Mouse (Mus musculus): ENCODE measurements around the gene Nr2c1. TPM values are rescaled to one million over a fixed set of nuclear protein-coding genes. Genes with fewer than 3 reads are reported as not detected.

The Nr2c1 gene
- polyA plus RNA-seq, 1 experiment: 5.2 TPM

GRCm38 (mm10) chr10:94133081-94133480, 14.7 kb upstream of the Nr2c1 start:
- Histone ChIP-seq H3K4me3 (ENCODE audit: insufficient read depth, poor library complexity, severe bottlenecking) (no peak overlapping the region), H3K79me2 (ENCODE audit: control insufficient read depth, insufficient read depth) (no peaks in the 10 kb centered on the region), H3K79me3 (ENCODE audit: low read depth) (no peaks in the 10 kb centered on the region), H3ac (ENCODE audit: control insufficient read depth, insufficient read length, low read depth) (no peak overlapping the region), H3K27me3 (ENCODE audit: control insufficient read depth, insufficient read depth, insufficient read length) (no peaks in the 10 kb centered on the region), H3K36me3 (ENCODE audit: control insufficient read depth, insufficient read depth) (no peaks in the 10 kb centered on the region)
- no peak for TF ChIP-seq MAX (IDR thresholded peaks at IDR 0.05)
- TF ChIP-seq MYOG (IDR thresholded peaks at IDR 0.05; ENCODE audit: control insufficient read depth, extremely low read depth, insufficient read length): no peak
- no peak for TF ChIP-seq CTCF (IDR thresholded peaks at IDR 0.05; ENCODE audit: control insufficient read depth, insufficient read depth, insufficient read length)

GRCm38 (mm10) chr10:94133674-94134073, 14.1 kb upstream of the Nr2c1 start:
- H3K79me2 ChIP-seq (ENCODE audit: control insufficient read depth, insufficient read depth): no peaks in the 10 kb centered on the region
- H3K36me3 ChIP-seq (ENCODE audit: control insufficient read depth, insufficient read depth): no peaks in the 10 kb centered on the region
- no peaks in the 10 kb centered on the region for H3K27me3 ChIP-seq (ENCODE audit: control insufficient read depth, insufficient read depth, insufficient read length)
- TF ChIP-seq MAX (IDR thresholded peaks at IDR 0.05) (no peak), CTCF (IDR thresholded peaks at IDR 0.05; ENCODE audit: control insufficient read depth, insufficient read depth, insufficient read length) (no peak), FOSL1 (IDR thresholded peaks at IDR 0.05; ENCODE audit: insufficient read depth, low read length, poor library complexity, severe bottlenecking) (no peak), MYOD1 (IDR thresholded peaks at IDR 0.05; ENCODE audit: control insufficient read depth, insufficient read length, low read depth) (no peak), CEBPB (IDR thresholded peaks at IDR 0.05; ENCODE audit: low read depth) (no peak), USF1 (IDR thresholded peaks at IDR 0.05; ENCODE audit: low read depth) (no peak), MYOG (IDR thresholded peaks at IDR 0.05; ENCODE audit: control insufficient read depth, extremely low read depth, insufficient read length) (no peak)
- H3K79me3 ChIP-seq (ENCODE audit: low read depth): no peaks in the 10 kb centered on the region
- no peak overlapping the region for H3K4me3 ChIP-seq (ENCODE audit: insufficient read depth, poor library complexity, severe bottlenecking)
- H3ac ChIP-seq (ENCODE audit: control insufficient read depth, insufficient read length, low read depth): no peak overlapping the region

- Histone ChIP-seq H3K36me3 (ENCODE audit: control insufficient read depth, insufficient read depth) (no peaks in the 10 kb centered on the region), H3ac (ENCODE audit: control insufficient read depth, insufficient read length, low read depth) (no peak overlapping the region), H3K79me2 (ENCODE audit: control insufficient read depth, insufficient read depth) (no peaks in the 10 kb centered on the region), H3K27me3 (ENCODE audit: control insufficient read depth, insufficient read depth, insufficient read length) (no peaks in the 10 kb centered on the region), H3K4me3 (ENCODE audit: insufficient read depth, poor library complexity, severe bottlenecking) (no peak overlapping the region), H3K79me3 (ENCODE audit: low read depth) (no peaks in the 10 kb centered on the region)
- TF ChIP-seq FOSL1 (IDR thresholded peaks at IDR 0.05; ENCODE audit: insufficient read depth, low read length, poor library complexity, severe bottlenecking): no peak
- no peak for TF ChIP-seq MYOG (IDR thresholded peaks at IDR 0.05; ENCODE audit: control insufficient read depth, extremely low read depth, insufficient read length)
- TF ChIP-seq USF1 (IDR thresholded peaks at IDR 0.05; ENCODE audit: low read depth): no peak
- no peak for TF ChIP-seq CEBPB (IDR thresholded peaks at IDR 0.05; ENCODE audit: low read depth)
- no peak for TF ChIP-seq CTCF (IDR thresholded peaks at IDR 0.05; ENCODE audit: control insufficient read depth, insufficient read depth, insufficient read length)
- no peak for TF ChIP-seq MYOD1 (IDR thresholded peaks at IDR 0.05; ENCODE audit: control insufficient read depth, insufficient read length, low read depth)
- TF ChIP-seq MAX (IDR thresholded peaks at IDR 0.05): no peak
Measured at GRCm38 (mm10) chr10:94134535-94135390, 13.1 kb upstream of the Nr2c1 start.

- Histone ChIP-seq H3K4me3 (ENCODE audit: insufficient read depth, poor library complexity, severe bottlenecking) (no peak overlapping the region), H3K79me3 (ENCODE audit: low read depth) (no peaks in the 10 kb centered on the region), H3K36me3 (ENCODE audit: control insufficient read depth, insufficient read depth) (no peaks in the 10 kb centered on the region), H3K79me2 (ENCODE audit: control insufficient read depth, insufficient read depth) (no peaks in the 10 kb centered on the region), H3K27me3 (ENCODE audit: control insufficient read depth, insufficient read depth, insufficient read length) (no peaks in the 10 kb centered on the region), H3ac (ENCODE audit: control insufficient read depth, insufficient read length, low read depth) (no peak overlapping the region)
- TF ChIP-seq CTCF (IDR thresholded peaks at IDR 0.05; ENCODE audit: control insufficient read depth, insufficient read depth, insufficient read length) (no peak), USF1 (IDR thresholded peaks at IDR 0.05; ENCODE audit: low read depth) (no peak), MYOD1 (IDR thresholded peaks at IDR 0.05; ENCODE audit: control insufficient read depth, insufficient read length, low read depth) (no peak), FOSL1 (IDR thresholded peaks at IDR 0.05; ENCODE audit: insufficient read depth, low read length, poor library complexity, severe bottlenecking) (no peak), MYOG (IDR thresholded peaks at IDR 0.05; ENCODE audit: control insufficient read depth, extremely low read depth, insufficient read length) (no peak), MAX (IDR thresholded peaks at IDR 0.05) (no peak), CEBPB (IDR thresholded peaks at IDR 0.05; ENCODE audit: low read depth) (no peak)
Measured at GRCm38 (mm10) chr10:94138890-94139482, 8.8 kb upstream of the Nr2c1 start.

DNA sequence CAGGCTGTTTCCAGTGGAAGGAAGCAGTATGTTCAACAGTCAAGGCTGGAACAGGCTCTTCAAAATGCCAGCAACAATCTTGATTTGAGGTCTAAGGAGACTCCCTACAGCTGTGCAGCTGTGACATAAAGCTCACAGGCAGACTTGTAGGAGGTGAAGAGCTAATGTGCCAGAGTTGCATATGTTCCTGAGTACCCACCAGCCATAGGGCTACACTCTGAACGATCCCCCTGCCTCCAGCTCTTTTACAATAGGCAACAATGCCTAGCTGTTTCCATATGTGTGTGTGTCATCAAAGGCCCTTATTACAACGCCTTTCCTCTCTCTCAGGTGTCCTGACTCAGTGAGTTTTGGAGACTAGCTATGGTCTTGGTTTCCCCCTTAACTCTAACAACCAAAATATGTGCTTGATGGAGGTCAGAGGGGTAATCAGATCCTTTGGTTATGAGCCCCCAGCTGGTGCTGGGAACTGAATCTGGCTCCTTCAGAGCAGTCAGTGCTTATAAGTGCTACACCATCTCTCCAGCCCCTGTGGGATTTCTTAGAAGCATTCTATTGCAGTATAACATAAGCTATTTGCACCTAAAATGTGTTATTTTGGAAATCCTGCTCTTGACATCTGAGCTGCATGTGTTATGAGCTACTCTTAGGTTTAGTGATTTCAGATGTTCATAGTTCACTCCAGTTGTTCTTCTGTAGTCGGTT, 7.4 kb upstream of the Nr2c1 start:
- H3K4me3 ChIP-seq (ENCODE audit: insufficient read depth, poor library complexity, severe bottlenecking): no peak overlapping the region
- H3K36me3 ChIP-seq (ENCODE audit: control insufficient read depth, insufficient read depth): no peaks in the 10 kb centered on the region
- H3K27me3 ChIP-seq (ENCODE audit: control insufficient read depth, insufficient read depth, insufficient read length): no peaks in the 10 kb centered on the region
- no peak overlapping the region for H3ac ChIP-seq (ENCODE audit: control insufficient read depth, insufficient read length, low read depth)
- TF ChIP-seq MAX (IDR thresholded peaks at IDR 0.05) (no peak), CEBPB (IDR thresholded peaks at IDR 0.05; ENCODE audit: low read depth) (no peak)
- H3K79me3 ChIP-seq (ENCODE audit: low read depth): no peaks in the 10 kb centered on the region
- H3K79me2 ChIP-seq (ENCODE audit: control insufficient read depth, insufficient read depth): no peaks in the 10 kb centered on the region

Measured in C2C12 (cell line).